Mouse (Mus musculus) cerebellum, adult 11-12 months (tissue): ENCODE results near the gene Mn1.

Experiments used
- DNase-seq: peaks from one replicate; pipeline ENCODE4 v3.0.0; 2022

Gene Mn1

DNA sequence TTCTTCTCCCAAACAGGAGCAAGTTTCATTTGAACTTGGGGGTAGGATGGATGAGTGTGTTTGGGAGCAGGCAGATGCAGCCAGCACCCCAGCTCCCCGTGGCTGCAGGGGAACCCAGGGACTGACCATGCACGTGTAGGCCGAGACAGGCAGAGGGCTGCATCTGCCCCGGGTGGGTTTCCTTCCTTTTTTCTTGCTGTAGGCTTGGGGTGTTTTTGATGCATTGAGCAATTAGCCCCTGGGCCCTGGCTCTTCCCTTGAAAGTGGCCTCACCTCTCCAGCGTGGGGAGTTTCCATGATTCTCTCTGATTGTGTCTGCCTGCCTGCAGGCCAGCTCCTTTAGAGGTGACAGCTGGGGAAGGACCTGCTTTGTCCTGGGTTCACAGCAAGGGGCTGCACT, 15.7 kb downstream of the Mn1 start:
- DNase-seq: no peak

DNA sequence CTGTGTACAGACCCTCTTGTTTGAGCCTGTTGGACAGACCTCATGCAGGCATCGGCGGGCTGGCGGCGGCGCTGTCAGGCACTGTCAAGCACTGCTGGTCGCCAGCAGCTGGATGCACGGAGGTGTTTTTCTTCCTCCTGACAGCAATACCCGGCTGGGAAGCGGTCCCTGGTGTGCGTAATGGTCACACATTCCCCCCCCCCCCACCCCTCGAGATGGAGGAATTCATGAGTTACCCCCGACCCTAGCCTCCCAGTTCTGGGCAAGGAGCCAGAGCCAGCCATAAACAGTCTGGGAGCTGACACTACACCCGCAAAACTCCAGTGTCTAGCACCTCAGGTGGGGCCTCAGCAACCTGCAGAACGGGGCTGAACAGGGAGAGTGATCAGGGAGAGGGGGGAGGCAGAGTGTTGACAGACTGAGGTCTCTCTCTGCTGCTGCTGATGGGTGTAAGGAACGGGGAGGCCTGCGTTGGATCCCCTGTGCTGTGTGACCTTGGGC, 17.2 kb downstream of the Mn1 start:
- no peak for DNase-seq

DNA sequence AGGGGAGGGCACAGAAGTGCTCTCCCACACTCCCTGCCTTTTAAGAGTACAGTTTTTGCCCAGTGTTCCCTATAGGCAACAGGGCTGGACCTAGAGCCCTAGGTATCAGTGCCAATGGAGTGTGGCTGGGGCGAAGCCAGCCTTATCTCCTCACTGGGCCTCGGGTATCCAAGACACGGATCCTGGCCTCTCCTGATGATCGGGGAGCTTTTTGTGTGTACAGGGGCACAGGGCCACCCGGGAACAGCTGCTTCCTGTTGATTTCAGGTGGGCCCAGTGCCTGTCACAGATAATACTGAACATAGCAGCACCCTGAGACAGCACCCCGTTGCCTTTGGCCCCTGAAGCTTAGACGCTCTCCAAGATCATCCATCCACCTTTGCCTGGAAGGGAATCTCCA, 19.1 kb downstream of the Mn1 start:
- DNase-seq: no peak

DNA sequence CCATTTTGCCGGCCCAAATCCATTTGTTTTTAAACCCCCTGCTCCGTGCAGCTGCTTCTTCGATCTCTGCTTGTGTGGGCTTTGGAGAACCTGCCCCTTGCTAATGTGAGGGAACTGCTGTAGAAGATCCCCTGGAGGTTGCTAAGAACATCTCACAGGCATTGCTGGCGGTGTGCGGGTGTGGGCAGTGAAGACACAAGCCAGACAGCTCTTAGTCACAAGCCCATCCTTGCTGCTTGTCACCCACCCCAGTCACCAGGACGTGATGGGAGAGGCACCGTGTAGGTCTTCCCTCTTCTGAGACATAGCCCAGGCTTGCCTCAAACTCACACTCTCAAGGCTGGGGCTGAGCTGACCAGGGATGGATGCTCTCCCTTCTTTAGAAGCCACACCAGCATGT, 20.0 kb downstream of the Mn1 start:
- DNase-seq: no peak

DNA sequence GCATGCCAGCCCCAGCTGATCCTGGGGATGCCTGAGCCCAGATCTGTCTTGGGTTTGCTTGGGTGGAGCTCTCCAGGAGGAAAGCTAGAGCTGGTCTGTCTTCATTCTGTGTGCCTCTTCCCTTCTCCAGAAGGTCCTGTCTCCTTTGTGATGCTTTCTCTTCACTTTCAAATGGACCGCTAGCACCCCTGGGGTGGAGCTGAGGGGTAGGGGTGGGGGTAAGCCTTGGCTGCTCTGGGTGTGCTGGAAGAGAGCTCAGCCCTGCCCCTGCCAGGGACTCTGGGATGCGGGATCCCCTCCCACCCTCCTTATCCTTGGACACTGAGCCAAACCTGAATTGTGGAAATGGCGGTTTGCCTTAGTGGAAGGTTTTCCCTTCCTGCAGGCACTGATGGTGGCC, 21.2 kb downstream of the Mn1 start:
- DNase-seq: no peak

DNA sequence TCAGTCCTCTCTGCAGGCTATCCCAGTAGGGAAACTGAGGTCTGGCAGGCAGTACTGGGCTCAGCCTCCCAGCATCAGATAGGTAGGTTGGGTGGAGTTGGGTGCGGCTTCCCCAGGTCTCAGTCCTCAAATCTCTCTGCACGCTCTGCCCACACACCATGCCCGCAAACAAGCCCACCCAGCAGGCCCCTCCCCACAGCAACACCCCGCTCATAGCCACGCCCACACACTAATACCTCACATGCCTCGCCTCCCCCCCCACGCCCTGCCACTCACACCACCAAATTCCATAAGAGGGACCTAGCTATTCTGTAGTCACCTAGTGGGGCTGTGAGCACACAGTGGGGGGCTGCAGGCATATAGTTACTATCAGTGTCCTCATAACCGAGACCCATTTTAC, 21.7 kb downstream of the Mn1 start:
- no peak for DNase-seq

DNA sequence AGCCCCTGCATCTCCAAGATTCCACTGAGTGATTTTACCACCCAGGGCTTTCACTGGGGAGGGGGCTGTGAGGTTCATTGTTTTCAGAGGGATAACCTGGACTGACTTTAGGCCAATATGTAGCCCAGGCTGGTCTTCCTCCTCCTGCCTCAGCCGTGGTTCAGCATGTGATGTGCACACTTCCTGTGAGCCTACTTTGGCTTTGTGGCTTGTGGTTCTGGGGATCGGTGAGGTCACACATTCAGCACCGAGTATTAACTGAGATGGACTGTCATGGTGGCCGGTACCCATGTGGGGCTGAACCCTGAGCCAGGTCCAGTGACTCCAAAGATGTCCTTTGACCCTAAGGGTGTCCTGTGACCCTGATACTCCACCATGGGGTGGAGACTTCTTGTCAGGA, 23.1 kb downstream of the Mn1 start:
- DNase-seq: no peak

DNA sequence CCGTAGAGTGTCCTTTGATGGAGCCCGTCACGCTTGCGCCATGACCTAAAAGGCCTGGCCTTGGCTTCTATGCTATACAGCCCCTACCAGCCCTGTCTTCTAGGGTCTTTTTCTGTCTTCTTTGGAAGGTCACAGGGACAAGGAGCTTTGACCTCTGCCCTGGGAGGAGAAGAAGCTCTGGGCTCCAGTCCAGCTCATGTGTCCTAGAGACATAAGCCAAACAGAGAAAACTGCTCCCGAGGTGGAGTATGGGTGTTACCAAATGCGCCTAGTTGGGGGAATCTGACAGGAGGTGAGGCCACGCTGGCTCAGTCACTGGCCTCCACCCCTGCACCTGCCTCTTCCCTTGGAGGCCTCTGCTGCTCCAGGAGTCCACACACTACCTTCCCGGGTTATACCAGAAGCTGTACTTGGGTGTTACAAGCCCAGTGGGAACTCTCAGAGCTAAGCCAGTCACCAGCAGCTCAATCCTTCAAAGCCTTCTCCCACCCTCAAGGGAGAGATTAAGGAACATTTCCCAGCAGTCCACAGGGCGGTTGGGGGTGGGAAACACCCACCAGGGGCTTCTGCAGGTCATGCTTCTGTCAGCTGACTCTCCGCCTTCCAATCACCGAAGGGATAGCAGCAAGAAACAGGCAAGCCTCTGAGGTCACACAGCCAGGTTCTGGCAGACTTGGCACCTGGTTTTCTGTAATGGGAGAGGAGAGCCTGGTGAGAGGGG, 25.1 kb downstream of the Mn1 start:
- no peak for DNase-seq

DNA sequence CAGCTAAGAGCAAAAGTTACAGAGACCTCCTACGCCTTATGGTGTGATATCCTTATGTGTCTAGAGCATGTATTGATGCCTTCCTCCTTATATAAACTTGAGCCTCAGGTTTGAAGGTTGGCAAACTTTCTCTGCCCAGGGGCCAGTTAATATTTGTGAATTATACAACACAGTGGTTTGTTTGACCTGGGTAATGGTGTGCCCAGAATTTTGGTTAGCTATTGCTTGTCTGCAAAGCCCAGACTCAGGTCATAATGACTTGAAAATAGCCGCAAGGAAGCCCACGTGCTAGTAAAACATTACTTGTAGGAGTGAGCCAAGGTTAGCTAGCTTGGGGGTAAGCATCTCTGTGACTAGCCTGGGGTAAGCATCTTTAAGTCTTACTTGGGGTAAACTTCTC, 26.5 kb downstream of the Mn1 start:
- DNase-seq: no peak

DNA sequence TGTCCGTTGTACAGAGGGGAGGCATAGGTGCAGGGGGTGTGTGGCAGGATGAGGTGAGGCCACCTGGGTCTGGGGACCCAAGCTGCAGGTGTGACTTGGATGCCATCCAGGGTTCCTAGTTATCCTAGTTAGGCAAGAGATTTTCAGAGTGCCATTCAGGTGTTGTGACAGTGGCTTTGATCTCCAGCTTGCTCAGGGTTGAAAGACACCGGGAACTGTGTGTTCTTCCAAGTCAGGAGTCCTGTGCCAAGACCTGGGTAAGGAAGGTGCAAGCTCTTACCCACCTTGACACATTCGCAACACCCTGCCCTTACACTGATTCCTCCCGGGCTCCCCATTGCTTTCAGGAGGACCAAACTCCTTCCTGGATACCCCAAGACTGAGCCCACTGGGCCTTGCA, 27.2 kb downstream of the Mn1 start:
- no peak for DNase-seq

DNA sequence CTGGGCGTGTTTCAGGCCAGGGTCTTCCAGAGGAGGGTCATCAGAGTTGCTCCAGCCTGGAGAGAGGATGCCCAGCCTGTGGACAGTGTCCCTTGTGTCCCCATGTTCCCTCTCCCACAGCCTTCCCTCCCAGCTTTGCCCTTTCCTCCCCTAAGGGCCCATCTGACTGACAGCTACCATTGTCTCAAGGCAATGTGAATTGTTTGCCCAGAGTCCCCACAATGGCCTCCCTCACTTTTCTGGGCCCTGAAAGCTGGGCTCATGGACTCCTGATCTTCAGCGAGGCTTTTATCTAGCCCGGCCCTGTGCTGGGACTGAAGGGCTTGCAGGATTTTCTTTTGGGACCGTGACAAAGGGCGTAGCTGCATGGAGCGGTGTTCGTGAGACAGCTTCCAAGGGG, 29.5 kb downstream of the Mn1 start:
- no peak for DNase-seq

DNA sequence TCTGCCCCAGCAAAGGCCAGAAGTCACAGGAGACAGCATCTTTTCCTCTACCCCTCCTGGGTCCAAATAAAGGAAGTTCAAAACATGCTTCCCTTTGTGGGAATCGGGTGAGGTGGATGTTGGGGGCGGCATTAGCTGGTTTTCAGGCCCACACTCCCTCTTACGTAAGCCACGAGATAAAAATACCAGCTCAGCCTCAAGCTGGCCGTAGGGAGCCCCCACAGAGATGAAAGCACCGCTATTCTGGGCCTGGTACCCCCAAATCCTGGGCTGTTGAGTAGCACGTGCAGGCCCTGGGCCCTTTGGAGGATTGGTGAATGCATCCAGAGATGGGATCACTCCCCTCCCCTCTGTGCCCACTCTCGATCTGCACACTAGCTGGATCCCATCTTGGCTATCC, 32.5 kb downstream of the Mn1 start:
- no peak for DNase-seq

DNA sequence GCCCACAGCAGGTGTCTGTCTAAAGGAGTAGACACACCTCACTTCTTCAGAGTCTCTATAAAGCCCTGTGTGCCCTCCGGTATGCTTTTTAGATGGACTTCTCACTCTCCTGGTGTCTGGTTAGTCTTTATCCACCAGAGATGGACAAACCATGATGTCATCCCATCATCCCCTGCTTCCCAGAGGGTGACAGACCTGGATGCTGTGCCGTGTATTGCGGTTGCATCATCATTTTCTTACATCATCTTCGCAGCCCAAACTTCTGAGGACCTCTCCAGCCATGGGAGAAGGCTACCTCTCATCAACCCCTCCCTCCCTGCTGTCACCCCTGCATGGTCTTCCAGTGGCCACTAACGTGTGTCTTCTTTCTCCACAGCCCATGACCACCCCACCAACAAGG, 37.1 kb downstream of the Mn1 start:
- no peak for DNase-seq

DNA sequence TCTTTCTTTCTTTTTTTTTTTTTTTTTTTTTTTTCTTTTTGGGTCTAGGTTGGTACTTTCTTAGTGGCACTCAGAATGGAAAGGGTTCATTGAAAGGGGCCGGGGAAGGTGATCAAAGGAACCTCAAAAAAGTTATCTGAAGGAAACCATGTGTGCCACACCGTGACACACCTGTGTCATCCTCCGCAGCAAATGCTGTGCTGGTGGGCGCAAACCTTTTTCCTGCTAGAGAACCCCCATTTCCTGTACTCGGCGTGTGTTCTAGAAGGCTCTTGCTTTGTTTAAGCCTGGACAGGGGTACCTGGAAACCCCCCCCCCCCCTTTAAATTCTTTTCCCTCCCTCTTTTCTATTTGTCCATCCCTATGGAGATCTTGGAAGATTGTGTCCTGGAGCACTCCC, 37.7 kb downstream of the Mn1 start:
- DNase-seq: no peak

DNA sequence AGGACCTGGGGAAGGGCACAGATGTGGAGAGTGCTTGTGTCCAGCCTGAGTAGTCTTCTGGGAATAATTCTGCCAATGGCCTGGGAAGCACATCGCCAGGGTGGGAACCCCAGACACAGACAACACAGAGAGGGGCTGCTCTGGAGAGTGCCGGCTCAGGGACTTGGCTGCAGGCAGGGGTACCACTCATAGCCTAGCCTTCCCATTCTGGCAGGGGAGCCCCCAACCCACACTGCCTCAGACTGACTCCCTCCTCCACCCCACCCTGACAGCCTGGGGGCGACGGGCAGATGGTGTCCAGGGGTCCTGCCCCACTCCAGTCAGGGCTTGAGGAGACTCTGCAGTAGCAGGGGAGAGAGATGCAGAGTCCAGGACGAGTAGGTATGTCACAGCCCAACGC, 41.5 kb downstream of the Mn1 start:
- DNase-seq: no peak

DNA sequence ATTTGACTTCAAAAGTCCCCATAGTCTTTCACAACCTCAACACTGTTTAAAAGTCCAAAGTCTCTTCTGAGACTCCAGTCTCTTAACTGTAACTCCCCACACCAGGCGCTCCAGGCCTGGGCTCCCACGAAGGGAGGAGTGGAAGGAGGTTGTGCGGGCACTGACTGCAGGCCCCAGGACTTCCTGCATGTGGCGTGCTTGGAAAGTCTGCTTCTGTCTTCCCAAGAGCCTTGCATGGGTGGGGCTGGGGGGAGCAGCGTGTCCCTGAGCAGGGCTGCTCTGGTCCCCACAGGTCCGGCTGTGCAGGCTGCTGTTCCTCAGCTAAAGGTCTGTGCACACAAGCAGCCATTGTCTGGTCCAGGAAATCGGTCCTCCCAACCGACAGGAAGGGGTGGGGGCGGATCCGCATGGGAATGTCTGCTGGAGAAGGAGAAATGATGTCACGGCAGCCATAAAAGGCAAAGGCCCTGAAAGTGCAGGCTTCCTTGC, 48.7 kb downstream of the Mn1 start:
- DNase-seq: no peak

DNA sequence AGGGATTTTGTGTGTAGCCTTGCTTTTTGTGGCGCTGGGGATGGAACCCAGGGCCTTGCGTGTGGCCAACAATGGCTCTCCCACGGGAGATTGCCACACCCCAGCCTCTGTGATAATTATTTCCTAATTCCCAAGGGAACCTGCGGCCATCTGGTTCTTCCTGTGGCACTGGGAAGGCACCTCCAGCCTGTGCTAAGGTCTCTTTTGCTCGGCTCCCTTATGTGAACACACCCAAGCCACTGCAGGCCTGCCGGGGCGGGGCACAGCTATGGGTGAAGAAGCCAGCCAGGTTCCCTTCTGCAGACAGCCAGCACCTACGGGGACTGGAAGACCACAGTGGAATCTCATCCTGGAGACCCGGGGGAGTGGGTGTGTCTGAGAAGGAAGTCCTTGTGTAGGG, 49.3 kb downstream of the Mn1 start:
- no peak for DNase-seq

DNA sequence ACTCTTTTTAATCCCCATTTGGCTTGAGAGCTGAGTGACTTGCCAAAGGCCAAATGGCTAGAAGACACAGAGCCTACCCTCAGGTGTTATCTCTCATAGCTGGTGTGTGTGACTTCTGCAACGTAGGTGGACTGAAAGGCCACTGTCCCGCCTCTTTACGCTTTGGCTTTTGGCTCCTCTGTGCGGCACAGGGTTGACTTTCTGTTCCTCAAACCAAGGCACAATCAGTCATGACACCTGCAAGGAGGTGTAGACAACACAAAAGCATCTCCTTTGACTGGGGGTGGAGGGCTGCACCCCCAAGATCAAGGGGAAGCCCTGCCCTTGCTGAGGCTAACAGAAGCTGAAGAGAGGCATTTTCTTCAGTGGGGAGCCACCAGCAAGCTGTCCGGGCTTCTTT, 50.5 kb downstream of the Mn1 start:
- no peak for DNase-seq

DNA sequence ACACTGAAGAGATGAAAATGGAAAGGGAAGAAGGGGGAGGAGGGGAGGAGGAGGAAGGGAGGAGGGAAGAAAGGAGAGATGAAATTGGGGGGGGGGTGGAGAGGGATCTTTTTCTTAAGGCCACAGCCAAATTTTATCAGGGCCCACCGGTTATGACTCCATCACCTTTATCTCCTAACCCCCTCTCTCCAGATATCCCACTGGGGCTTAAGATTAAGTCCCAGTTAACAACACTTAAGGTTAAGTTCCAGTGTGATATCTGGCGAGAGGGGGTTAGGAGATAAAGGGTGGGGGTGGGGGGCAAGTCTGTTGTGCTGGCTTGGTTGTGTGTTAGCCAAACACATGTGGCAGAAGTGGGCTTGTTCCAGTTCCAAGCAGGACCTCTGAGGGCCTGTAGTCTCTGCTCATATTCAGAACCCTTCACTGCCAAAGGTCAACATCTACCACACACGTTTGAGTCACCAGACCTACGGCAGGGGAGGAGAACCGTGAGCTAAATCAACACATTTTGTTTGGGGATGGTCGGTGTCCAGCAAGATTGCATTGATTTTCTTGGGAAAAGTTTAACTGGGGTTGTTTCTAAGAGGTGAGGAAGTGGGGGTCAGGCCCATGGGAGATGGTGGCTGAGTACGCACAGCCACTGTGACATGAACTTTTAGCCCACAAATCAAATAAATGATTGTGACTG, 52.2 kb downstream of the Mn1 start:
- no peak for DNase-seq

DNA sequence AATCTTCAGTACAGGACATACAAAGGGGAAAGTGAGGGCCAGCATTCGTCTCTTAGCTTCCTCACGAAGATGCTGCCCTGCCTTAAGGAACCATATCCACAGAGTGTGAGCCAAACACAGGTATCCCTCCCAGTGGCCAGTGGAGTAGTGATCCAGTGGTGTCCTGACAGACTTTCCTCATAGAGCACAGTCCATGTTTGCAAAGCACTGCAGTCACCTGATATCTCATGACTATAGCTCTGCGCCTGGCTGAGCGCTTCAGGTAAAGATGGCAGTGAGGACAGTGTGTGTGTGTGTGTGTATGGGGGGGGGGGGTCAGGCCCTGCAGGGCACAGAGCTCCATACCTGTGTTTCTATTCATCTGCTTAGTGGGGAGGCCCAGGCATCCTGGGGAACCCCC, 53.7 kb downstream of the Mn1 start:
- DNase-seq: no peak

DNA sequence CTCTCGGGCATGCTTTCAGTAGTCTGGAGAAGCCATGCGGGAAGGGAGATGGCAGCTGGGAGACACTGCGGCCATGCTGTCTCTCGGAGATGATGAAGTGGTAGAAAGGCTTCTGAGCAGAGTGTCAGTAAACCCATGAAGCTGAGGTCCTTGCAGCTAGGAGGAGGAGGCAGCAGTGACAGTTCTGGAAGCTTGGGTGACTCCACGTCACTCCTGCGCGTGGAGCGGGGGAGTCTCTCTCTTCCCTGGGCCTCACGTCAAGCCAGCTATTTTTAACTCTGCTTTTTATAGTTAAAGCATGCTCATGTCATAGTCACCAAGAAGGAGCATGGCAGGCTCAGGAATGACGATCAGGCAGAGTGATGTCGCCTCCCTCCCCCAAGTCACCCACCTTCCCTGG, 56.3 kb downstream of the Mn1 start:
- no peak for DNase-seq

DNA sequence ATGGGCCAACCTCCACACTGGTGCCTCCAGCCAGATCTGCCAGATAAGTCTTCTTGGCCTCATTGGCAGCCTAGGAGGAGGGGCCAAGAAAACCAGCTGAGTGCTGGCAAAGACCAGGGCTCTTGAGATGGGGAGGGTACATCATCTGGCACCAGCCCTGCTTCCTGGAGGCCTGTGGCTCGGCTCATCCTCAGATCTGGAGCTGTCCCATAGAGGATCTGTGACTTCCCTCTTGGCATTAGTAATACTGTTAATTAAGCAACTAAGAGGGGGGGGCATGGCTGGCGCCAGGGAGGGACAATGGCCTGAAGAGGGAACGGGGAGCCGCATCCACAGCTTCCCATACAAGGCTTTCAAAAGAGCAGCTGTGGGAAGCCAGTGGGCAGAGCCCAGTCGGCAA, 58.6 kb downstream of the Mn1 start:
- DNase-seq: no peak

DNA sequence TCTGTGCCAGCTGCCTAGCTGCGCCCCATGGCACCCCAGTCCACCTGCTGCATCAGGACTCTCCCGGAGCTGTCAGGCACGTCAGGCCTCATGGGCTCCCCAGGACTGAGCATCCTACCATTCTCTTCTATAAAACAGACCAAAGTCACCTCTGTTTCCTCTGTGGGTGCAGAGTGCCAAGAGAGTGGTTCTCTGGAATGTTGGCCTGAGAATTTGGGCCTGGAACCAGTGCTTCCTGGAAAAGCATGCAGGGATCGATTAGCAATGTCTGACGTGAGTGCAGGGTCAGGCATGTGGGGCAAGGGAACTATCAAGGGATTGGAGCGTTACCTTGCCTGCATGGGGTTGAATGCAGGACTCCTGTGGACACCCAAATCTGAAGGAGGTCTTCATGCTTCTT, 59.0 kb downstream of the Mn1 start:
- DNase-seq: no peak

DNA sequence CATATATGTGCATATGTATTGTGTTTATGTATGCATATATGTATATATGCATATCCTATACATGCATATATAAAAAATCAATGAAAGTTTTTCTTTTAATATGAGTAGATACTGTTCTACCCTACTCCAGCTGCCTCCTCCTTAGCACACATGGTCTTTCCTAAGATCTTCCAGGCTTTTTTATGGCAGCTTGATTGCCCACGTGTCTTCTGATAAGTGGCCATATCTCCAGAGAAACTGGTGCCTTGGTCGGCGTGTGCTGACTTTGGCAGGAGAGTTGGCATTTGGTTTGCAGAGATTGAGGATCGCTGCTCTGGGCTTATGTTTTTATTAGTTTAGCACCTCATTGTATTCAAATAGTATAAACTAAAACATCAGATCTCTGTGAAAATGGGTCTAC, 68.7 kb downstream of the Mn1 start:
- no peak for DNase-seq
